ENCODE assay signal across 16 mouse cellular contexts in genomic region chrX:71183671-71184070, GRCm38 (mm10). TPM values are rescaled to one million over a fixed set of nuclear protein-coding genes. Genes with fewer than 3 reads are reported as not detected.
A peak's percentile ranks its signal among the peaks of the same experiment; 100 is the strongest.
DNase-seq lines count a peak whose midpoint lies in the region; ATAC-seq lines count a peak whose summit lies in the region.
"Had no signal": no experiment of that assay in that cellular context is flagged by ENCODE, and none has a peak within 500 bp of the region (broad histone marks: within the 10 kb centered on the region; RNA-seq: fewer than 3 reads in every experiment).

No protein-coding gene starts in this region.

- H3K4me3 ChIP-seq in heart, embryonic 12.5 days: no peak overlapping the region
- H3K4me3 ChIP-seq: hindbrain, embryonic 13.5 days; limb, embryonic 13.5 days; neural tube, embryonic 13.5 days had no signal

- 80% methylated on average over 4 of the region's 4 CpGs for WGBS in heart, embryonic 12.5 days

- H3K9me3 ChIP-seq in heart, embryonic 12.5 days (replicated peaks): no peaks in the 10 kb centered on the region
- H3K9me3 ChIP-seq: hindbrain, embryonic 13.5 days; limb, embryonic 13.5 days; neural tube, embryonic 13.5 days had no signal

- H3K36me3 ChIP-seq in heart, embryonic 12.5 days: no peaks in the 10 kb centered on the region
- H3K36me3 ChIP-seq: hindbrain, embryonic 13.5 days; limb, embryonic 13.5 days; neural tube, embryonic 13.5 days had no signal

- H3K4me1 ChIP-seq in heart, embryonic 12.5 days (replicated peaks): no peaks in the 10 kb centered on the region
- H3K4me1 ChIP-seq: hindbrain, embryonic 13.5 days; limb, embryonic 13.5 days; neural tube, embryonic 13.5 days had no signal

- no peak overlapping the region for H3K9ac ChIP-seq in heart, embryonic 12.5 days
- H3K9ac ChIP-seq: hindbrain, embryonic 13.5 days; limb, embryonic 13.5 days; neural tube, embryonic 13.5 days had no signal

- DNase-seq in heart, adult 8-10 months (ENCODE audit: low spot score): peak; percentile 6
- peak; percentile 70 for DNase-seq in adrenal gland, adult 2 months
- peak; percentile 45 for DNase-seq in brain, adult 2 months (ENCODE audit: low read depth, low spot score)
- peak; percentile 11 for DNase-seq in gastrocnemius, postnatal 25 days
- DNase-seq in liver: no peak
- DNase-seq in Muller cell, postnatal 12 days (ENCODE audit: inconsistent ontology term): no peak
- no peak for DNase-seq in layer of hippocampus, adult 18-20 months (ENCODE audit: low spot score in 2 of 2)
- DNase-seq: embryo, embryonic 11 days; kidney, adult 9 months; right cerebral cortex, postnatal 14 days had no signal

- H3K4me2 ChIP-seq in heart, embryonic 12.5 days: no peak overlapping the region
- H3K4me2 ChIP-seq: hindbrain, embryonic 13.5 days; limb, embryonic 13.5 days; neural tube, embryonic 13.5 days had no signal

- H3K27me3 ChIP-seq in heart, embryonic 12.5 days (replicated peaks): 0 out of 2 replicates have a peak, but pooled peaks cover 8% of the 10 kb centered on the region
- H3K27me3 ChIP-seq: hindbrain, embryonic 13.5 days; limb, embryonic 13.5 days; neural tube, embryonic 13.5 days had no signal

- no peak for ATAC-seq in heart, embryonic 12.5 days (ENCODE audit: insufficient number of reproducible peaks, low FRiP score)
- ATAC-seq: midbrain, embryonic 16.5 days; Patski had no signal

- no peak overlapping the region for H3K27ac ChIP-seq in heart, embryonic 12.5 days (ENCODE audit: poor library complexity, severe bottlenecking)
- H3K27ac ChIP-seq: hindbrain, embryonic 13.5 days; limb, embryonic 13.5 days; neural tube, embryonic 13.5 days had no signal

RNA-seq across cellular contexts. Expression of gene Mtm1, which starts 26.9 kb away (rescaled TPM):
- 10 to 100 TPM; 14.8 to 17.8 (median 17.2) TPM for total RNA-seq in heart, adult 8-10 months (2022)
- 4.5 TPM in 2 replicates for polyA plus RNA-seq in heart, embryonic 12.5 days (2016; fragmentation: Nextera tagmentation; extraction: Ambion mirVana)
- 10 to 100 TPM; 16.6 to 17.4 TPM for total RNA-seq in adrenal gland, adult 2 months (2021)
- polyA plus RNA-seq in adrenal gland, adult 2 months (2012; rRNA removed): 1.0 and 1.6 TPM in 2 replicates
- total RNA-seq in gastrocnemius, postnatal 25 days (2021): 10 to 100 TPM in 1 of 2 experiments, 1 to 10 TPM in 1; 9.8 to 10.9 TPM
- 1 to 10 TPM; 6.5 to 7.3 TPM for total RNA-seq in layer of hippocampus, adult 18-20 months (2021)

Comparison
In these comparisons a context has a peak if more than half of its experiments do, and no peak if none do; other contexts are left out.
1. DNase-seq: peak in heart, adult 8-10 months (single experiment), adrenal gland, adult 2 months (single experiment), brain, adult 2 months (single experiment) and gastrocnemius, postnatal 25 days (single experiment); none in liver (single experiment), Muller cell, postnatal 12 days (single experiment) and layer of hippocampus, adult 18-20 months (0 of 2).